Mouse (Mus musculus) layer of hippocampus, adult 2 months (tissue): ENCODE data around the gene Arfgap2. TPM values are rescaled to one million over a fixed set of nuclear protein-coding genes. Genes with fewer than 3 reads are reported as not detected.

Source experiments
- DNase-seq, 2 experiments: peaks; one replicate each; pipeline ENCODE4 v3.0.0; 2022; ENCODE audit warnings: low spot score in 2 of 2
- H3K27ac ChIP-seq: fragments of 200-600 bp; 2 replicates; pipeline ENCODE4 v1.8.1; 2022
- H3K4me3 ChIP-seq: fragments of 200-600 bp; 2 replicates; pipeline ENCODE4 v1.8.1; 2022; ENCODE audit warnings: mild to moderate bottlenecking
- CTCF ChIP-seq: fragments of 200-600 bp; conservative IDR thresholded peaks from 2 replicates; pipeline ENCODE4 v1.8.1; 2022; ENCODE audit warnings: antibody characterized with exemption, mild to moderate bottlenecking, moderate library complexity
- total RNA-seq, 2 experiments: library from RNA; stranded (reverse); gene quantifications; 2 replicates each; pipeline ENCODE4 v1.2.3; 2021

Arfgap2 gene
- total RNA-seq, 2 experiments from 2014 or later, result 75.6 to 81.3 TPM

DNA sequence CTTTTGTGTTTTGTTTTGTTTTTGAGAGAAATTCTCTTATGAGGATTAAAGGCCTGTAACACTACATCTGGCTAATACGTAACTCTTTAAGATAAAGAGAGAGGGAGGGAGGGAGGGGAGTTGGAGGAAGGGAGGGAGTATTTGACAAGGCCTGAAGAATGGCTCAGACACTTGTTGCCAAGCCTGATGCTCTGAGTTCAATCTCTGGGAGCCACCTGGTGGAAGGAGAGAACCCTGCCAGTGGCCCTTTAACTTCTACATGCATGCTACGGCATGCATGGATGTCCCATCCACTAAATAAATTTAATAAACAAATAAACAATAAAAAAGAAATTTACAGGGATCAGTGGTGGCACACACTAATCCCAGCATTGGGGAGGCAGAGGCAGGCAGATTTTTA lies 37.1 kb downstream of the Arfgap2 start:
- no peak for DNase-seq
- peak; percentile 40 for TF ChIP-seq CTCF
- Histone ChIP-seq H3K27ac (peak overlapping the region; percentile 88; the same call in 1 of the 2 replicates), H3K4me3 (no peak overlapping the region)

DNA sequence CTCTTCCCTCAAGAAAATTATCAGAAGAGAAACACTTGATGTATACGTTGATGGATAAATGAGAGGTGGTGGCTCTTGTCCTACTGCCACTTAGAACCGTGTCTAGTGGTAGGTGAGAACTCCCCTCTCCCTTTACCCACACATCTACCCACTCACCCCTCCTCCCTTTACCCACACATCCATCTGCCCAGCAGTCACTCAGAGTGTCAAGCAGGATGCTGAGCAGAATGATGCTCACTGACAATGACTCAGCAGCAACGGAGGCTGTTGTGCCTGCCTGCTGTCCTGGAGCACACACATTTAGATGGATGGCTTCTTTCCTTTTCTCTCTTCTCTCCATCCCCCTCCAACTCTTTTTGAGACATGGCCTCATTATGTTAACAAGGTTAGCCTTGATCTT lies 38.1 kb downstream of the Arfgap2 start:
- peak; percentile 55 to 73 for DNase-seq
- TF ChIP-seq CTCF, result no peak
- Histone ChIP-seq H3K27ac (peak overlapping the region; percentile 88), H3K4me3 (no peak overlapping the region)

DNA sequence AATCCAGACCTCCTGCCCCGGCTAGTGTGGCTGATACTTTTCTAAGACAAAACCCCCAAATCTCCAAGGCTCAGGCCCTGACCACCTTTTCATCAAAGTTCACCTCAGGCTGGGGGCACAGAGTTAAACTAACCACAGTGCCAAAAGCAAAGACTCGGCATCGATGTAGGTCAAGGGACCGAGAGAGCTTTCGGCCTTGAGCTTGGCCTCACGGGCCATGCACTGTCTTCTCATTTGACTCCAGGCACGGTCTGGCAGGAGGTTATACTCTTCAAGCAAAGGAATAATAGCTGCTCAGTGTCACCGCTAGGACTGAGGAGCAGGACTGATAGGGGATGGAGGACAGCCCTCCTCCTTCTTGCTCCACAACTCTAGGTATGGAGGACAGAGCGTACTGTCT lies 41.2 kb downstream of the Arfgap2 start:
- no peak overlapping the region for H3K4me3 ChIP-seq
- no peak for DNase-seq
- no peak overlapping the region for H3K27ac ChIP-seq
- no peak for TF ChIP-seq CTCF

DNA sequence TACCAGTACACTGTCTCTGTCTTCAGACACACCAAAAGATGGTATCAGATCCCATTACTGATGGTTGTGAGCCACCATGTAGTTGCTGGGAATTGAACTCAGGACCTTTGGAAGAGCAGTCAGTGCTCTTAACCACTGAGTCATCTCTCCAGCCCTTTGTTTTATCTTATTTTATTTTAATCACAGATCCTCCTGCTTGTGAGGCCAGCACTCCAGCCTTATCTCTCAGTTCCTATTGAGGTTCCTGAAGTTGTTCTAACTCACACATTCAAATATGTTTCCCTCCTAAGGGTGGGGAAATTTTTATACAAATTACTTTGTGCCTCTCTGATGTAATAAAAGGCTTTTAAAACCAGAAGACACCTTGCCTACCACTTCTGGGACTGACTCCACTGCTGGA lies 41.8 kb downstream of the Arfgap2 start:
- H3K4me3 ChIP-seq, result no peak overlapping the region
- no peak for DNase-seq
- no peak overlapping the region for H3K27ac ChIP-seq
- no peak for TF ChIP-seq CTCF

DNA sequence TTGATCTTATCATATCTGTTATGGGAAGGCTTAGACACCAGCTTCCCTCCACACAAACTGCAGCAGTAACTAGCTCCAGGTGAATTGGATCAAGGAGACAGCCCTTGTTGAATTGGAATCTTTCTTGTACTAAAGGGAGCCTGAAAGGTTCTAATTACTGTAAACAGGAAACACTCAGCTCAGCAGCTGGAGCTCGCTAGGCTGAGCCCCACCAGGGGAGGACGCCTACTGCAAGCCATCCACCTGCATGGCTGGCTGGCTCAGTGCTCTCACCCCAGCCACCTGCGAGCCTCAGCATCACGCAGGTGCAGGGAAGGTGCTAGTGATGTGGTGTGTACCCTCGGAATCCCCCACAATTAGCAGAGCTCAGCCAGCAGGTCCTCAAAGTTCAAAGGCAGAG lies 43.9 kb downstream of the Arfgap2 start:
- H3K4me3 ChIP-seq, result no peak overlapping the region
- DNase-seq, result no peak
- peak overlapping the region; percentile 19; the same call in 1 of the 2 replicates for H3K27ac ChIP-seq
- TF ChIP-seq CTCF, result no peak

DNA sequence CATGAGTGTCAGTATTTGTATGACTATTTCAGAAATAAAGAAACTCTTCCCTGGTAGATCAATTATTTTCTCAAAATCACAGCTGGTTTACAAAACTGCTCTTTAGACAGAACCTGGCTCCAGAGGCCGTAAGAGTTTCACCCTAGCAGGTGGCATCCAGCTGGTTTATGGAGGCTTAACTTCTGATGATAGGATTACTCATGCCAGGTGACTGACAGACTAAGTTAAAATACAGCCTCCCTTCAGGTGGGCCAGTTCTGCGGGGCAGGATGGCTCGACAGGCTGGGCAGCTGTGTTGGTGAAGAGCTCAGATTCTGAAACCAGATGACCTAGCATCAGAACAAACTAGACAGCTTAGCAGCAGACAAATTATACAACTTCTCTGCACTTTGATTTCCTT lies 44.8 kb downstream of the Arfgap2 start:
- no peak overlapping the region for H3K4me3 ChIP-seq
- TF ChIP-seq CTCF, result no peak
- DNase-seq, result no peak

DNA sequence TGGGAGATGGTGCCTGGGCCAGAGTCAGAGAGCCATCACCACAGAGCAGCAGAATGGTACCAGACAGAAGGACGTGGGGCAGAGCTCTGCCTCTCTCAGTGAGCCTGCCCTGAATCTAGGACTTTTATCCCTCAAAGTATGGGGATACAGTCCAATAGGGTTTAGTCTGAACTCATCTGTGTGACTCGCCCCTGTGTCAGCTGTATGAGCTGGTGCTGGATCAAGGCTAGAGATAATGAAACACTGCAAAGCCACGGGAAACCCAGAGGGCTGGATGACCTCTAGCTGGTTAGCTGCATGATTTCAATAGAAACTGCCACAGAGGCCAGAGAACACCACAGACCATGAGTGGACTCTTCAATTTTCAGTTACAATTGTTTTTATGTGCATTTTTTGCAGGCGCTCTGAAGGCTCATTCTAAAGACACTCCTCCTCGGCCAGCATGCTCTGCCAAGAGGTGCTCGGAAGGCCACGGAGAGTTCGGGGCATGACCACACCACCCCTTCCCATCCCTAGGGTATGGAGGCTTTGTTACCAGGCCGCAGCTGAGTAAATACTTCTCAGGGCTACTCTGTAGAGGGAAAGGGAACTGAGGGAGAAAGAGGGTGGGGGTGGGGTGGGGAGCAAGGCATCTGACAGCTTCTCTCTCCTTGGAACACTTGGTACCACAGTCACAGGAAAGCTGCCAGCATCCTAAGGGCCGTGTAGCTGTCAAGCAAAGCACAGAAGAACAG lies 48.0 kb downstream of the Arfgap2 start:
- no peak overlapping the region for H3K4me3 ChIP-seq

More for the DNA sequence above, 44.8 kb downstream of the Arfgap2 start:
- no peak overlapping the region for H3K27ac ChIP-seq

DNA sequence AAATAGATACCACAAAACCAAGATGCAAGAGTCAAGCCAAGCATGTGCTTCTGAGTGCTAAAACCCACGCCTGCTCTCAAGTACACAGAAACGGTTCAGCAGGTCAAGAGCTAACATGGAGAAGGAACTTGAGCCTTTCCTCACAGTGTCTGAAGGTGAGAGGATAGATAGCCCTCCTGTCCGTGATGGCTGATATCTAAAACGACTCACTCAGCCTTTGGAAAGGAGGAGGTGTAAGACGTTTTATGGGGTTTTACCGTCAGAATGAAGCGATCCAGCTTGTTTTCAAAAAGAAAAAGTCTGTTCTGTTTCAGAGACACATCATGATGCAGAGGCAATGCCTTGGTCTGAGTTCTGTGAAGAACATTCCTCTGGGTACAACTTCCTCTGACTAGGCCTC lies 49.4 kb downstream of the Arfgap2 start:
- Histone ChIP-seq H3K27ac (peak overlapping the region; percentile 76; the same call in 1 of the 2 replicates), H3K4me3 (no peak overlapping the region)
- no peak for TF ChIP-seq CTCF
- DNase-seq, result no peak

More for the DNA sequence above, 48.0 kb downstream of the Arfgap2 start:
- peak in 1 of 2 experiments; percentile 44 for DNase-seq
- H3K27ac ChIP-seq, result peak overlapping the region; percentile 76
- TF ChIP-seq CTCF, result no peak

DNA sequence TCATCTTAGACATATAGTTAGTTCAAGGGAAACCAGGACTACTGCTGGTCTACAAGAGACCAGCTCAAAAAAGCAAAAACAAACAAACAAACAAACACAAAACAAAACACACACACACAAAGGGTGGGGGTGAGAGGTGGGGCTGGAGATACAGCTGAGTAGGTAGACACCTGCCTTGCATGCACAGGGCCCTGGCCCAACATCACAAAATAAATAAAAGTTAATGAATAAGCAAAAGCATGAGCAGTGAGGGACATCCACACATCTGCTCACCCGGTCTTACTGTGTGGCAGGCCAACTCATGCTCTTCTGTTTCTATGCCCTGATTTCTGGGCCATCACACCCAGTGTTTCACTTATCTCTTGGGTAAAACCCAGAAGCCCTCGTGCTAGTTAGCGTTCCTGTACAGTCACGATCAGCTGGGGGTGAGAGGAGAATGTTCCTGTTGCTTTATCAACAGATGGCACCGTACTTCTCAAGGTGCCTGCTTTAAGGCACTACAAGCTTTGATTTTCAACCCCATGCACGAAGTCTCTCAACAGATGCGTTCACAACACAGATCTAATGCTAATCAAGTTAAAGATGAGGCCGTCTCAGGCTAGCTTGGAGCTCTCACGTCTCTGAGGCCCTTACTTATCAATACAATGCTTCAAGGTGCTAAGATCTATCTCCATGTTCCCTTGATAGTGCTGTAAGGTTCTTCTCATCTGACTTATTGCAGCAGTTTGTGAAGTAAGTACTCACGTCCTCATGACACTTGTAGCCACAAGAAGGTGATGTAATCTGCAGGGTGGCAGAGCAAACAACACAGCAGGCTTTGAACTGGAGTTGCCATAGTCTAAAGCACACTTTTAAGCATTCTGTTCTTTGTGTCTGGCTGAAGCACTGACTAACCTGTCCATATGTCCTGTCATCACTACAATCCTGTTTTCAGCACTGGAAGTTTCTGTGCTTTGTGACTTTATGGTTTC lies 56.1 kb downstream of the Arfgap2 start:
- Histone ChIP-seq H3K27ac (no peak overlapping the region), H3K4me3 (no peak overlapping the region)
- TF ChIP-seq CTCF, result no peak
- no peak for DNase-seq

DNA sequence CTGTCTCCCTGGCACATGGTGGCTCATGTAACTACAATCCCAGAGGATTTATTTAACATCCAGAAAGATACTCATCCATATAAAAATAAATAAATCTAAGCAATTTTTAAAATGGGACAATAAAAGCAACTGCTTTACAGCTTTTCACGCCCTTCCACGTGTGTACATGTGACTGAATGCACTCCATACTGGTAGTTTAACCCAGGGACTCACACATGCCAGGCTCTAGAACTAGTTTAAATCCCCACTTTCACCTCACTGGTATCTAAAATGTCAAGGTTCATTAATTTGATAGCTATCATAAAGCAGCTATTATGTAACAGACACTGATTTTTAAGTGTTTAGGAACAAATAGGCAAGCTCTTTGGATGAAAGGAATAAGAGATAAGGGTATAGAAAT lies 57.1 kb downstream of the Arfgap2 start:
- no peak for DNase-seq
- Histone ChIP-seq H3K27ac (no peak overlapping the region), H3K4me3 (no peak overlapping the region)
- TF ChIP-seq CTCF, result no peak

DNA sequence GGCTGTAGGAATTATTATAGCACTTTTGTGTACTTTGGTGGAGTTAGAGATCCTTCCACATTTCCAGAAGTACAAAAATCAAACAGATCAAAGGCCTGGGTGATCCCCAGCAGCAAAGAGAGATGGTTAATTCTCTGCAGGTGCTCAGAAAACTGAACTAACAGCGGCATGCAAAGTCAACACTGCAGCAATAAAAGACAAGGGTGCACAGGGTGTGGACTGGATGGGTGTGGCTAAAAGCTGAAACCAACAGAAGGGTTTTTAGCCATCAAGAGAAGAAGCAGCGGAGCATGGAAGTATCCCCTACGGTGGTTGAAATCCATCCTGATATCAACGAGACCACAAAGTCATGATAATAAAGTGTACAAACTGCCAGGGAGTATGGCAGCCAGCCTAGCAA lies 57.7 kb downstream of the Arfgap2 start:
- no peak for TF ChIP-seq CTCF
- peak overlapping the region; percentile 51; the same call in 1 of the 2 replicates for H3K27ac ChIP-seq
- no peak for DNase-seq
- H3K4me3 ChIP-seq, result no peak overlapping the region

DNA sequence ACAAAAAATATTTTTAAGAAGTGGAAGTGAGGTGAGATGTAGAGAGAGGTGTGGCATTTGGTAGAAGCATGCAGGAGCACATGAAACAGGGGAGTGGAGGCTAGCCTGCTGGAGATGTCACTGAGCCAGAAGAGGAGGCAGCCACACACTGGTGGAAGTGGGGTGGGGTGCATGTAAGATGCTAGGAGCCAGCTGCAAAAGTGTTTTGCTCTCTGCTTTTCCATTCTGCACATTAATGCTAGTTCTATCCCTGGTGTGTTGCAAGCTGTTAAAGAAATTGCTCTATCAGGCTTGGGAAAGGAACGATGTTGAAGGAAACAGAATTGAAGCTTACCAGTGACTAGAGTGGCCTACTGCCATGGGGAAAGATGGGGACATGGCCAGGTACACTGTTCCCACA lies 59.6 kb downstream of the Arfgap2 start:
- peak overlapping the region; percentile 86 for H3K27ac ChIP-seq
- DNase-seq, result no peak
- no peak for TF ChIP-seq CTCF
- no peak overlapping the region for H3K4me3 ChIP-seq

DNA sequence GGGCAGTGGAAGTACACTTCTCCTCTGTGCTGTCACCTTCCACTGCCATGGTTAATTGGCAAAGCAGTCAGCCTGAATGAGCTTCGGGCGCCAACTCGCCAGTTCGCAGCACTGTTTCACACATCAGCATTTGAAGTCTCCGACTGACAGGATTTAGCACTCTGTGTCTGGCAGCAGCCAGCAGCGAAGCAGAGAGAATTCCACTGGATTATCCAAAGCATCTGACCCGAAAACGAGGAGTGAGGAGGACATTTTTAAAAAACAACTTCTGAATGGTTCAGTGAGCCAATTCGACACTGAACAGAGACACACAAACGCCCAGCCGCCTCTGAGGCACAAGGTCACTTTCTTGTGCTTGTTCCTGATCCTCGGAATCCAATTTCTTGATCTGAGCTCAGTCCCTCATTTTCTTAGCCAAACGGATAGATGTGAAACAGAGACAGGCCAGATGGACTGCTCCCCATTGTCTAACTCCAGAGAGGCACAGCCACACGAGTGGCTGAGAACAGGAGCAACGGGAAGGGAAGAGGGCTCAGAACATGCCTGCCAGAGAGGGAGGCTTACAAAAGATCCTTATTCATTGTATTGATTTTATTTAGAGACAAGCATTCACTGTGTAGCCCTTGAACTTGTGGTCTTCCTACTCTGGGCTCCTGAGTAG lies 60.1 kb downstream of the Arfgap2 start:
- DNase-seq, result peak in 1 of 2 experiments; percentile 44
- TF ChIP-seq CTCF, result no peak
- Histone ChIP-seq H3K27ac (peak overlapping the region; percentile 86), H3K4me3 (no peak overlapping the region)

Other genes with a start within 250 kb of the Arfgap2 start
- gene Rapsn, start 229.4 kb upstream of the Arfgap2 start, total RNA-seq, result under 1 TPM in 1 of 2 experiments, not detected in 1; 0.31 TPM
- gene Psmc3, start 211.0 kb upstream of the Arfgap2 start, total RNA-seq, result 100 to 1,000 TPM; 203 to 215 TPM
- 10 to 100 TPM; 33.7 to 37.3 TPM for gene Slc39a13, start 194.6 kb upstream of the Arfgap2 start, total RNA-seq
- gene Spi1, start 182.6 kb upstream of the Arfgap2 start, total RNA-seq, result 1 to 10 TPM; 2.4 to 5.4 TPM
- under 1 TPM in 1 of 2 experiments, not detected in 1; 0.07 TPM for gene Mybpc3, start 146.8 kb upstream of the Arfgap2 start, total RNA-seq
- 100 to 1,000 TPM; 250 to 258 TPM for gene Madd, start 81.1 kb upstream of the Arfgap2 start, total RNA-seq
- gene Nr1h3, start 62.1 kb upstream of the Arfgap2 start, total RNA-seq, result 1 to 10 TPM; 4.5 to 5.9 TPM
- 10 to 100 TPM; 50.5 to 57.5 TPM for gene Acp2, start 62.1 kb upstream of the Arfgap2 start, total RNA-seq
- gene Ddb2, start 28.0 kb upstream of the Arfgap2 start, total RNA-seq, result 10 to 100 TPM; 12.9 to 13.1 TPM
- gene Pacsin3, start 9.0 kb upstream of the Arfgap2 start, total RNA-seq, result 10 to 100 TPM; 25.6 to 27.6 TPM
- 100 to 1,000 TPM; 110 to 122 TPM for gene 1110051M20Rik, start 179.7 kb downstream of the Arfgap2 start, total RNA-seq
- 10 to 100 TPM; 30.1 to 30.6 TPM for gene Lrp4, start 192.5 kb downstream of the Arfgap2 start, total RNA-seq